ENCODE assay signal across 9 mouse cellular contexts in the genomic region with DNA sequence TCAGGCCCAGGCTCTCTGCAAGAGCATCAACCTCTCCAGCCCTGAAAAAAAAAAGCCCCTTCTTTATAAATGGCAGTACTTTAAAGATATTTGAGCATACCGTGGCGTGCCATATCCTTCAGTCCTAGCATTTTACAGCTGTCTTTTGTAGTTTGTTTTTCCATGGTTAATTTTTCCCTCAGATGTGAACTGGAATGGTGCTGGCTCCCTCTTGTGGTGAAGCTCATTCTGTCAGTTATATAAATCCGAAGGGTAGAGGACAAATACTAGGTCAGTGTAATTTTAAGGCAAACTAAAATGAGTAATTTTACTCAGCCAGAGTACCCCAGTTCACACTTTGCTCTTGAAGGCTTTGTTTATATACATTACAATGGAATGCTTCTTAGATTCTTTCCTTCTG. TPM values are rescaled to one million over a fixed set of nuclear protein-coding genes. Genes with fewer than 3 reads are reported as not detected.
A peak's percentile ranks its signal among the peaks of the same experiment; 100 is the strongest.
DNase-seq lines count a peak whose midpoint lies in the region; ATAC-seq lines count a peak whose summit lies in the region.
"Had no signal": no experiment of that assay in that cellular context is flagged by ENCODE, and none has a peak within 500 bp of the region (broad histone marks: within the 10 kb centered on the region; RNA-seq: fewer than 3 reads in every experiment).

No protein-coding gene starts in this region.

- no peak overlapping the region for H3K4me2 ChIP-seq in intestine, embryonic 14.5 days (ENCODE audit: low read length)
- H3K4me2 ChIP-seq in intestine, embryonic 16.5 days (ENCODE audit: low read depth, low read length) = no peak overlapping the region
- H3K4me2 ChIP-seq: limb, embryonic 15.5 days had no signal

- H3K9ac ChIP-seq in intestine, embryonic 14.5 days (ENCODE audit: low read length) = no peak overlapping the region
- no peak overlapping the region for H3K9ac ChIP-seq in intestine, embryonic 16.5 days (ENCODE audit: low read depth, low read length)
- H3K9ac ChIP-seq: limb, embryonic 15.5 days had no signal

- H3K4me1 ChIP-seq in intestine, embryonic 14.5 days (replicated peaks; ENCODE audit: control insufficient read depth, insufficient read depth, low read length) = no peaks in the 10 kb centered on the region
- no peaks in the 10 kb centered on the region for H3K4me1 ChIP-seq in intestine, embryonic 16.5 days (ENCODE audit: control insufficient read depth, insufficient read depth, low read length)
- H3K4me1 ChIP-seq: limb, embryonic 15.5 days had no signal

- no peak overlapping the region for H3K27ac ChIP-seq in intestine, embryonic 14.5 days (ENCODE audit: low read depth)
- no peak overlapping the region for H3K27ac ChIP-seq in intestine, embryonic 16.5 days (ENCODE audit: low read length)
- H3K27ac ChIP-seq: limb, embryonic 15.5 days had no signal

- no peaks in the 10 kb centered on the region for H3K27me3 ChIP-seq in intestine, embryonic 14.5 days (replicated peaks; ENCODE audit: control insufficient read depth, insufficient read depth, low read length)
- no peaks in the 10 kb centered on the region for H3K27me3 ChIP-seq in intestine, embryonic 16.5 days (replicated peaks; ENCODE audit: control insufficient read depth, insufficient read depth, low read length)
- H3K27me3 ChIP-seq: limb, embryonic 15.5 days had no signal

- no peaks in the 10 kb centered on the region for H3K9me3 ChIP-seq in intestine, embryonic 14.5 days (ENCODE audit: control insufficient read depth, low read length)
- H3K9me3 ChIP-seq in intestine, embryonic 16.5 days (ENCODE audit: control insufficient read depth, low read length) = no peaks in the 10 kb centered on the region
- H3K9me3 ChIP-seq: limb, embryonic 15.5 days had no signal

- peaks cover 24% of the 10 kb centered on the region for H3K36me3 ChIP-seq in intestine, embryonic 14.5 days (ENCODE audit: control insufficient read depth, insufficient read depth, low read length)
- H3K36me3 ChIP-seq in intestine, embryonic 16.5 days (ENCODE audit: control insufficient read depth, insufficient read depth, low read length) = peaks cover 7% of the 10 kb centered on the region

- peak; percentile 72 for DNase-seq in intestine, embryonic 14.5 days (ENCODE audit: low spot score)
- DNase-seq in CD4-positive helper T cell, adult 2 months (ENCODE audit: low read depth, low spot score) = peak; percentile 5
- DNase-seq in ZHBTc4 (ENCODE audit: low read depth, low spot score) = peak; percentile 58
- DNase-seq in embryo, embryonic 11.5 days (ENCODE audit: low read depth, low spot score) = peak; percentile 35
- DNase-seq in kidney, postnatal 4 days = peak; percentile 62 to 69
- DNase-seq in ovary, postnatal 36 days (ENCODE audit: low spot score) = no peak

- 28% methylated on average over 3 of the region's 3 CpGs for WGBS in intestine, embryonic 14.5 days
- WGBS in intestine, embryonic 16.5 days = 26% methylated on average over 3 of the region's 3 CpGs

- no peak for ATAC-seq in intestine, embryonic 14.5 days (replicated peaks; ENCODE audit: low FRiP score, low TSS enrichment, low read depth)
- ATAC-seq in intestine, embryonic 16.5 days = no peak
- peak; percentile 81 for ATAC-seq in megakaryocyte progenitor cell, adult 5-6 weeks (replicated peaks; ENCODE audit: poor library complexity)

- no peak overlapping the region for H3K4me3 ChIP-seq in intestine, embryonic 14.5 days (ENCODE audit: low read depth, low read length)
- H3K4me3 ChIP-seq in intestine, embryonic 16.5 days (ENCODE audit: low read length) = no peak overlapping the region
- H3K4me3 ChIP-seq: limb, embryonic 15.5 days had no signal

RNA-seq across cellular contexts. Expression of gene Anapc4, which starts 12.1 kb away (rescaled TPM):
- 92.1 and 102 TPM in 2 replicates for polyA plus RNA-seq in intestine, embryonic 14.5 days (2014; fragmentation: Nextera tagmentation; extraction: Ambion mirVana)
- polyA plus RNA-seq in intestine, embryonic 16.5 days (2015; fragmentation: Nextera tagmentation; extraction: Ambion mirVana) = 69.6 and 76.3 TPM in 2 replicates
- total RNA-seq in megakaryocyte progenitor cell, adult 5-6 weeks (2015) = 52.5 and 71.3 TPM in 2 replicates
- 57.8 and 83.8 TPM in 2 replicates for total RNA-seq in megakaryocyte progenitor cell, adult 5-6 weeks (2017)

RNA-seq across cellular contexts. Expression of gene Zcchc4, which starts 46.5 kb away (rescaled TPM):
- polyA plus RNA-seq in intestine, embryonic 14.5 days (2014; fragmentation: Nextera tagmentation; extraction: Ambion mirVana) = 13.6 and 17.6 TPM in 2 replicates
- 10.8 and 11.6 TPM in 2 replicates for polyA plus RNA-seq in intestine, embryonic 16.5 days (2015; fragmentation: Nextera tagmentation; extraction: Ambion mirVana)
- total RNA-seq in megakaryocyte progenitor cell, adult 5-6 weeks (2015) = 28.1 and 30.2 TPM in 2 replicates
- total RNA-seq in megakaryocyte progenitor cell, adult 5-6 weeks (2017) = 23.8 and 27.2 TPM in 2 replicates
